Mouse (Mus musculus) heart, embryonic 11.5 days (tissue): ENCODE measurements around the gene Itpr3. TPM values are rescaled to one million over a fixed set of nuclear protein-coding genes. Genes with fewer than 3 reads are reported as not detected.
A peak's percentile ranks its signal among the peaks of the same experiment; 100 is the strongest.

Experiments
- ATAC-seq: fragments of 200-750 bp; cut with Nextera tagmentation; replicated peaks from 2 replicates; pipeline ENCODE4 v1.8.0; 2017; ENCODE audit warnings: moderate library complexity; ENCODE audit not compliant: insufficient number of reproducible peaks, low FRiP score, low TSS enrichment
- H3K27ac ChIP-seq: fragments of 300-500 bp; sonication (generic); 2 replicates; pipeline ENCODE4 v1.5.1; 2014; ENCODE audit warnings: mild to moderate bottlenecking, low read depth, low read length
- H3K27me3 ChIP-seq: fragments of 300-500 bp; sonication (generic); 2 replicates; pipeline ENCODE4 v1.6.1; 2014; ENCODE audit warnings: mild to moderate bottlenecking, low read length, mixed read lengths; ENCODE audit not compliant: control insufficient read depth, insufficient read depth
- H3K36me3 ChIP-seq: fragments of 300-500 bp; sonication (generic); 2 replicates; pipeline ENCODE4 v1.6.1; 2014; ENCODE audit warnings: mild to moderate bottlenecking, low read length, moderate library complexity, mixed read lengths; ENCODE audit not compliant: control insufficient read depth, insufficient read depth
- H3K4me1 ChIP-seq: fragments of 300-500 bp; sonication (generic); 2 replicates; pipeline ENCODE4 v1.6.1; 2014; ENCODE audit warnings: low read length; ENCODE audit not compliant: control insufficient read depth, insufficient read depth
- H3K4me2 ChIP-seq: fragments of 300-500 bp; sonication (generic); 2 replicates; pipeline ENCODE4 v1.6.1; 2014; ENCODE audit warnings: mild to moderate bottlenecking, moderate library complexity
- H3K4me3 ChIP-seq: fragments of 300-500 bp; sonication (generic); 2 replicates; pipeline ENCODE4 v1.5.1; 2014; ENCODE audit warnings: low read depth, low read length
- H3K9ac ChIP-seq: fragments of 300-500 bp; sonication (generic); 2 replicates; pipeline ENCODE4 v1.6.1; 2014; ENCODE audit warnings: mild to moderate bottlenecking, low read depth, low read length, moderate library complexity
- H3K9me3 ChIP-seq: fragments of 300-500 bp; sonication (generic); replicated peaks from 2 replicates; pipeline ENCODE4 v1.6.1; 2016; ENCODE audit warnings: low read length; ENCODE audit not compliant: control insufficient read depth
- WGBS: fragments of 180-500 bp; shearing (Covaris S2); extraction: QIAGEN DNeasy Blood & Tissue Kit; methylation state at CpG from one replicate; pipeline ENCODE4 v1.1.7; 2014; ENCODE audit not compliant: insufficient replicate concordance; 5-methylcytosine and 5-hydroxymethylcytosine counted together
- polyA plus RNA-seq: library from polyadenylated mRNA; unstranded; fragments of >200 nt; fragmentation: Nextera tagmentation; extraction: Ambion mirVana; gene quantifications from 2 replicates; pipeline ENCODE4 v1.2.1, GENCODE M21; 2014

Gene Itpr3
- polyA plus RNA-seq, 1 experiment from 2014 or later, result 2.2 TPM

DNA sequence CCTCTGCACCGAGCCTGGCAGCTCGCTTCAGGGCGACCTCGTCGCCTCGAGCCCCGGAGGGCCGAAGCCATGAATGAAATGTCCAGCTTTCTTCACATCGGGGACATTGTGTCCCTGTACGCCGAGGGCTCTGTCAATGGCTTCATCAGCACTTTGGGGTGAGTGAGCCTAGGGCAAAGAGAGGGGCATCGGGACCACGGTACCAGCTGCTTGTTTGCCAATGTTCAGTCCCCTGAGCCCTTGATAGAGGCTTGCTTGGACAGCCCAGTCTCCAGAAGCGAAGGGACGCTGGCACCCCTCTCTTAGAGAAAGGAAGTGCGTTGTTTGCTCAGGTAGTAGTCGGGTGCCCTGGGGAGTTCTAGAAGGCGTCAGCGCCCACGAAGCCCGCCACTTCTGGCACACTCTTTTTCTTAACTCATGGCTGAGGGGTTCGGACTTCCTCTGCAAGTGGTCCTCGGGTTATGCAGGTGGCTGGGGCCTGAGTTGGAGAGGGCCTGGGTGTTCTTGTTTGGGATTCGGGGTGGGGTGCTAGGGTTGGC is 482 bp downstream of the Itpr3 start:
- Histone ChIP-seq H3K9me3 (no peaks in the 10 kb centered on the region), H3K36me3 (no peaks in the 10 kb centered on the region), H3K4me1 (peaks cover 12% of the 10 kb centered on the region), H3K4me2 (peak overlapping the region; percentile 98), H3K27ac (peak overlapping the region; percentile 89; the same call in 1 of the 2 replicates), H3K27me3 (peaks cover 15% of the 10 kb centered on the region), H3K4me3 (peak overlapping the region; percentile 59), H3K9ac (peak overlapping the region; percentile 83)
- WGBS, result 1% methylated on average over 24 of the region's 24 CpGs
- no peak for ATAC-seq

DNA sequence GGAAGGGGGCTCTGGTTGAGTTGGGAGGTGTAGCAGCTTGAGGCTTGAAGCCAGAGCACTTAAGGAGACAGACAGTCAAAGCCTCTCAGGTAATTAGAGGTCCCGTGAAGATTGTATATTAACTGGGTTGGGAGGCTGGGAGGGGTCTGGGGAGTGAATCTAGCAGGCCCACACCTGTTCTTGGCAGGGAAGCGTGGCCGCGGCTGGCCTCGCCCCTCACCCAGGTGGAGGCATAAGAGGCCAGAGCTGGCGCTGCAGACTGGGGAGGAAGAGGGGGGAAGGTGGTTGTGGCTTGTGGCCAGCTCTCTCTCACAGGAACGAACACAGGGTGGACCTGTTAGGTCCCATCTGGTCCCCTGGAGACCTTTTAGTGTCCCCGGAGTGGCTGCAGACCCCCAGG is 3.6 kb downstream of the Itpr3 start:
- H3K4me2 ChIP-seq, result no peak overlapping the region
- peaks cover 15% of the 10 kb centered on the region for H3K27me3 ChIP-seq
- no peak for ATAC-seq
- no peak overlapping the region for H3K27ac ChIP-seq
- peaks cover 23% of the 10 kb centered on the region for H3K4me1 ChIP-seq
- no peaks in the 10 kb centered on the region for H3K9me3 ChIP-seq
- H3K36me3 ChIP-seq, result no peaks in the 10 kb centered on the region
- WGBS, result 80% methylated on average over 8 of the region's 8 CpGs
- H3K4me3 ChIP-seq, result no peak overlapping the region
- no peak overlapping the region for H3K9ac ChIP-seq

GRCm38 (mm10) chr17:27061727-27062126 is 4.6 kb downstream of the Itpr3 start:
- 87% methylated on average over 3 of the region's 3 CpGs for WGBS
- Histone ChIP-seq H3K9me3 (no peaks in the 10 kb centered on the region), H3K9ac (no peak overlapping the region), H3K27me3 (peaks cover 15% of the 10 kb centered on the region), H3K4me1 (peaks cover 27% of the 10 kb centered on the region), H3K4me3 (no peak overlapping the region), H3K36me3 (no peaks in the 10 kb centered on the region), H3K4me2 (no peak overlapping the region), H3K27ac (no peak overlapping the region)
- no peak for ATAC-seq

GRCm38 (mm10) chr17:27062684-27063083 is 5.6 kb downstream of the Itpr3 start:
- Histone ChIP-seq H3K36me3 (no peaks in the 10 kb centered on the region), H3K4me1 (peaks cover 25% of the 10 kb centered on the region)
- ATAC-seq, result no peak

GRCm38 (mm10) chr17:27063717-27064116 is 6.6 kb downstream of the Itpr3 start:
- 32% methylated on average over 6 of the region's 6 CpGs for WGBS
- Histone ChIP-seq H3K9ac (no peak overlapping the region), H3K4me1 (peaks cover 15% of the 10 kb centered on the region), H3K27ac (0 out of 2 replicates have a peak overlapping the region, but pooled peaks have one; percentile 15), H3K4me3 (no peak overlapping the region), H3K4me2 (no peak overlapping the region), H3K27me3 (peaks cover 1% of the 10 kb centered on the region), H3K9me3 (no peaks in the 10 kb centered on the region), H3K36me3 (no peaks in the 10 kb centered on the region)
- no peak; the same call in 1 of the 2 replicates for ATAC-seq

More at GRCm38 (mm10) chr17:27062684-27063083, 5.6 kb downstream of the Itpr3 start:
- Histone ChIP-seq H3K4me2 (no peak overlapping the region), H3K9me3 (no peaks in the 10 kb centered on the region), H3K27me3 (peaks cover 12% of the 10 kb centered on the region), H3K27ac (no peak overlapping the region), H3K9ac (no peak overlapping the region), H3K4me3 (no peak overlapping the region)
- 88% methylated on average over 7 of the region's 7 CpGs for WGBS

GRCm38 (mm10) chr17:27064195-27064594 is 7.1 kb downstream of the Itpr3 start:
- H3K4me1 ChIP-seq, result peaks cover 15% of the 10 kb centered on the region
- 60% methylated on average over 2 of the region's 2 CpGs for WGBS

GRCm38 (mm10) chr17:27066065-27066464 is 9.0 kb downstream of the Itpr3 start:
- Histone ChIP-seq H3K9ac (no peak overlapping the region), H3K27ac (no peak overlapping the region), H3K9me3 (no peaks in the 10 kb centered on the region), H3K4me2 (no peak overlapping the region), H3K4me3 (no peak overlapping the region), H3K4me1 (peaks cover 15% of the 10 kb centered on the region), H3K36me3 (no peaks in the 10 kb centered on the region), H3K27me3 (no peaks in the 10 kb centered on the region)
- no peak for ATAC-seq
- 32% methylated on average over 7 of the region's 7 CpGs for WGBS

More at GRCm38 (mm10) chr17:27064195-27064594, 7.1 kb downstream of the Itpr3 start:
- no peak overlapping the region for H3K4me3 ChIP-seq
- H3K9ac ChIP-seq, result no peak overlapping the region
- no peak for ATAC-seq
- H3K27me3 ChIP-seq, result no peaks in the 10 kb centered on the region
- H3K9me3 ChIP-seq, result no peaks in the 10 kb centered on the region
- H3K4me2 ChIP-seq, result no peak overlapping the region
- H3K27ac ChIP-seq, result 0 out of 2 replicates have a peak overlapping the region, but pooled peaks have one; percentile 15
- H3K36me3 ChIP-seq, result no peaks in the 10 kb centered on the region

DNA sequence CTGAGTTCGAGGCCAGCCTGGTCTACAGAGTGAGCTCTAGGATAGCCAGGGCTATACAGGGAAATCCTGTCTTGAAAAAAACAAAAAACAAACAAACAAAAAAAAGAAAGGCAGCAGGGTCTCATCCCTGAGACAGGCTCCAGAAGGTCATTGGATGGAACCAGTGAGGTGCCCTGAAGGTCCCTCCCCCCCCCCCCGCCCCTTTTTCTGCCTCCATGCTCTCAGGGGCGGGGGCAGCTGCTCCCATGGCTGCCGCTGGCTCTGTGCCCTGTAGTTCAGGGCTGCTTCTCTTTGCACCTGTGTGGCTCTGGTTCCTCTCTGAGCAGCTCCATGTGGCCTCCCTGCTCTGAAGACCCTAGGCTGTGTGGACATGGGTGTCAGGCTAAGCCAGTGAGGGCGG is 12.0 kb downstream of the Itpr3 start:
- Histone ChIP-seq H3K36me3 (no peaks in the 10 kb centered on the region), H3K9me3 (no peaks in the 10 kb centered on the region), H3K4me3 (no peak overlapping the region), H3K4me1 (peaks cover 6% of the 10 kb centered on the region), H3K4me2 (no peak overlapping the region), H3K27ac (no peak overlapping the region), H3K9ac (no peak overlapping the region), H3K27me3 (no peaks in the 10 kb centered on the region)
- ATAC-seq, result no peak
- WGBS, result 85% methylated on average over 2 of the region's 5 CpGs

GRCm38 (mm10) chr17:27070913-27071312 is 13.8 kb downstream of the Itpr3 start:
- no peak for ATAC-seq
- WGBS, result 89% methylated on average over 7 of the region's 7 CpGs
- no peaks in the 10 kb centered on the region for H3K36me3 ChIP-seq
- H3K9me3 ChIP-seq, result no peaks in the 10 kb centered on the region
- H3K27me3 ChIP-seq, result no peaks in the 10 kb centered on the region
- no peak overlapping the region for H3K4me2 ChIP-seq
- peaks cover 13% of the 10 kb centered on the region for H3K4me1 ChIP-seq
- no peak overlapping the region for H3K27ac ChIP-seq
- H3K4me3 ChIP-seq, result no peak overlapping the region
- no peak overlapping the region for H3K9ac ChIP-seq
